Mouse (Mus musculus) liver, adult 2 months (tissue): ENCODE results near the gene Cct3.

ENCODE experiments used
- CTCF ChIP-seq: fragments of 200-500 bp; IDR thresholded peaks from 2 replicates; pipeline ENCODE4 v1.5.1; 2011; ENCODE audit warnings: low read depth, low read length, control low read depth
- POLR2A ChIP-seq: fragments of 200-500 bp; IDR thresholded peaks from 2 replicates; pipeline ENCODE4 v1.6.1; 2011; ENCODE audit warnings: low read length, control low read depth; ENCODE audit not compliant: insufficient read depth; ENCODE audit errors: extremely low read depth

GRCm38 (mm10) chr3:88335436-88336053, 38.6 kb downstream of the Cct3 start:
- TF ChIP-seq POLR2A (no peak), CTCF (no peak)
